Mouse (Mus musculus) thymus, postnatal 10 days (tissue): ENCODE measurements around the gene Asb5.
"Not testable (repeated sequence)": the region's sequence is repeated elsewhere in the genome, so short reads cannot be mapped to it uniquely, and the experiment has no call there.

Source experiments
- DNase-seq, 2 experiments: peaks; one replicate each; pipeline ENCODE4 v3.0.0; 2021; ENCODE audit warnings: low spot score in 2 of 2

Gene Asb5

DNA sequence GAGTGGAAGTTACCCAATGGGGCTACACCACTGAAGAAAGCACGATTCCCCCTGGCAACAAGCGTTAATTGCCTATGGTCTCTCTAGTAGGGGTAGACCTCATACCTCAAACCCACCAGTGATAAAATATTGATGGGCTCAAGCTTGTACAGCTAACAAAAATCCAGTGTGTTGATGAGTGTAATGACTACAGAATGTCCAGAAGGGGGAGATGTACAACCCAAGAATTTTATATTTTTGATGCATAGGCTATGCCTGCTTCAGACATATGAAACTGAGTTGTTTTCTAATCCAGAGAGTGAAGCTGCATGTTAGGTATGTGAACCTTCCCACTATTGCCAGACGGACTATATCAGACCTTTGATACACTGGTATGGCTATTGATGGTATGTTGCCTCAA lies 7.9 kb downstream of the Asb5 start:
- no peak for DNase-seq

- no peak for DNase-seq
These were observed 12.0 kb downstream of the Asb5 start for GRCm38 (mm10) chr8:54541331-54541730.

DNA sequence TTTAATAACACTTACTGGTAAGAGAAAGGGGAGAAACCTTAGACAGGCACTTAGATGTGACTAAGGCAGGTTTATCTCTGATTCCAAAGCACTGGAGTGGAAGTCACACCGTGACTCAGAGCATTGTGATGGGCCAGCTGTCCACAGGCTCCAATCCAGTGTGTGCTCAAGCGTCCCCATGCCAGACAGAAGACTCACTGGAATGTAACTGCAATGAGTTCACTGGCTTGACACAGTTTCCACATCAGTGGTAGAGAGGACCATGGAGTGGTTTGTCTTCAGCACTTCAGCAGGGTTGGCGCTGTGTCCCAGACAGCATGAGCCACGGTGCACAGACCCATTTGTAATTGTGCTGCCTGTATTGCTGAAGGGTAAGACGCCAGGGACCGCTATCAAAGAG lies 19.0 kb downstream of the Asb5 start:
- DNase-seq = no peak

GRCm38 (mm10) chr8:54550026-54550574 lies 20.7 kb downstream of the Asb5 start:
- no peak for DNase-seq

DNA sequence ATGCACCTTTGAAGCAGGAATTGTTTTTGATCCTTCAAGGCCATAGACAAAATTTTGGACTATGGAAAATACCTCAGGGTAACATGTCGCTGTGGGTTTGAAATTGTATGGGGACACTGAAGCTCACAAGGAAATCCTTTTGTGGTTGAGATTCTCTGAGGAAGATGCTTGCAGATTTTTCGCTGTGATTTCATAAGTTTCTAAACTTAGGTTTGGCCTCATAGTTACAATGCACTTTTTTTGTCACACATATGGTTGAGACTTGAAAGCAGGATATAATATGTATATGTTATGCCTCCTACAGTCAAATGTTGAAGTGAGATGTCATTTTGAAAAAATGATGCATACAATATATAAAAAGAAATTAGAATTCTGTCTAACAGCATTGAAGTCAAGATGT lies 25.5 kb downstream of the Asb5 start:
- DNase-seq = no peak

GRCm38 (mm10) chr8:54562137-54562536 lies 32.8 kb downstream of the Asb5 start:
- no peak for DNase-seq

DNA sequence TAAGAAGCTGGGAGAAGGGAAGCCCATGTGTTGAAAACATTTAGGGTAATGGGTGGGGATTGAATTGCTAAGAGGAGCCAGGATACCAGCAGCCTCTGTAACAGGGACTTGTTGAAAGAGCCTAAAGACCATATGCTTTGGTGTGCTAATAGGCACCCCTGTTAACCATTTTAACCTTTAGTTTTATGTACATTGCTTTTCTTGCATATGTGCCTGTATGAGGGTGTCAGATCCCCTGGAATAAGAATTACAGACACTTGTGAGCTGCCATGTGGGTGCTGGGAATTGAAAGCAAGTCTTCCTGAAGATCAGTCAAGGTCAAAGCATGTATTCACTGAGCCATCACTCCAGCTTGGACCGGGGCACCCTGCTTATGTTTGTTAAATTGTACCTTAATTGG lies 35.8 kb downstream of the Asb5 start:
- no peak for DNase-seq

DNA sequence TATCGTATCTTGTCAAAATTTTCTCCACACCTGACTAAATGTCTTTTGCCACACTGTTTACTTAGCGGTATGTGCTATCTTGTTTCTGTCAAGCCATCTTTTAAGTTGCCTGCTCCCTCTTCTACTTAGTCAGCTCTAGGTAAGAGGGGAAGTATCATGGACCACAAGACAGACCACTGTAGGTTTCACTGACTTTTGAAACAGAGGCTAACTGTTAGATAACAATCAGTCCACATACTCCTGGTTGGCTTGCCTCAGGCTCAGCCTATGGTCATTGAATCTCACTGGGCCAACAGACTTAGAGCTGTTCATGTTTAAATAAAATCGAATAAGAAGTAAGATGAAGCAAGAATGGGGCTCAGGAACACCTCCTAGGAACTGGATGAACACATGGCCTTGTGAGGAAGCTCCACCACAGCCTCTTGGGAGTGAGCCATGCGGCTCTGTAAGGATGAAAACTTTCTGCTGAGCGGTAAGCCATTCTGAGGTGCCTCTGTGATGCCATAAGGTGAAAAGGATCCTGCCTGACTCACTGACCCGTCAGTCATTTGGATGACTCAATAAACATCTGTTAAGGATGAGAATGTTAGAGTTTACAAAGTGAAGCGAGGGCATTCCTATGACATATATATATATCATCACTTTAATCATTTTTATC lies 36.4 kb downstream of the Asb5 start:
- DNase-seq = no peak

- no peak for DNase-seq
These were observed 37.8 kb downstream of the Asb5 start for GRCm38 (mm10) chr8:54567168-54567567.

DNA sequence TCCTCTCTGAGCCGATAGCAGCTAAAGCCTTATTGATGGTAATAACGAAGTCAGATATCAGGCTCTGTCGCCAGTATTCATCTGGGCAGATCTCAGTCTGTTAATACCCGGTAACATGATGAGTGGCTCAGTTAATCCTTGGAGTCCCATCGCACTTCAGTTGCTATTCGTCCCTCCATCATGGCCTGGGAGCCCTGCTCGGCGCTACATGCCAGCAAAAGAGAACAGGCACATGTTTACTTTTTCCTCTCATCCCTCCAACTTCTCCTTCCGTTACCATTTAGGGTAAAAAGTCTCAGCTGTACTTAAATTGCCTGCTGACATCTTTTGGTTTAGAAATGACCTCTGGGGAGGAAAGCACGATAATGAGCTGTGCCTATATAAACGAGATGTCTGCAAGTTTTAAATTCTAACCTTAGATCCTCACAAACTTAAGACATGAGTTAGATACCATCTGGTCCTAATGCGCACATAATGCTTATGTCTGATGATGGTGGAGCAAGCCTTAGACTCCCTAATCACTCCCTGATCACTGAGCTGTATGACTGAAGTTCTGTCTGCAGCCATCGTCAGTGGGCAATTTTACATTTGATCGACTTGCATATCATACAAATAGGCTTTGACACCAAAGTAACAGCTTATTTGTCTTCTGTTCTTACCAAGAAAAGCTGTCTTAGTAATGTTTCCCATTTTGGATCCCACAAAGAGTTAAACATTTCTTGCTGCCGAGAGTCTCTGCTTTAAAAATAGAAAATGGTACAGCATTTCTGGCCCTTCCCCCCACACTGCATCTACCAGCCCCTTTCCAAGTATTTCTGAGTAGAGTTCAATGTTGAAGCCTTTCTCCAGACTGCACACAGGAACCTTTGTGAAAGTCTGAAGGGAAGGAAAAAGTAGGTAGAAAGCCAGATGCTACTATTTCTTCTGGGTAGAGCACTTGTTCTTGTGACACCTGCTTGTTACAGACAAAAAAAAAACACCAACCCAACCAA lies 41.5 kb downstream of the Asb5 start:
- no peak for DNase-seq

DNA sequence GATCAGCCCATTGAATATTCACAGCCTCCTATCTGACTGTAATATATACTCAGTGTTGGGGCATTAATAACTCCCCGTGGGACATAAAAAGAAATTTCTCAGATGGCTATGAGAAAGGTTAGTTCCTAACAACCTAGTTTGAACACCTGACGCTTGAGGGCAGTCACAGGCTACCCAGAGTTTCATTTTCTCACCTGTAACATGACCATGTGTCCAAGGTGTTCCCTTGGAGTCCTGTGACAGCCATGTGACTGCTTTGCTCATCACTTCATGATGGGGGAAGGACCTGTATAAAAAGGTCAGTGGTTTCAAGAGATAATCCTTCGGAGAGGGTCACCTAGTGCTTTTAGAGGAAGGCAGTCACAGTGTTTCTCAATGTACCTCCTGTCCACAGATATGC lies 52.1 kb downstream of the Asb5 start:
- DNase-seq = no peak

DNA sequence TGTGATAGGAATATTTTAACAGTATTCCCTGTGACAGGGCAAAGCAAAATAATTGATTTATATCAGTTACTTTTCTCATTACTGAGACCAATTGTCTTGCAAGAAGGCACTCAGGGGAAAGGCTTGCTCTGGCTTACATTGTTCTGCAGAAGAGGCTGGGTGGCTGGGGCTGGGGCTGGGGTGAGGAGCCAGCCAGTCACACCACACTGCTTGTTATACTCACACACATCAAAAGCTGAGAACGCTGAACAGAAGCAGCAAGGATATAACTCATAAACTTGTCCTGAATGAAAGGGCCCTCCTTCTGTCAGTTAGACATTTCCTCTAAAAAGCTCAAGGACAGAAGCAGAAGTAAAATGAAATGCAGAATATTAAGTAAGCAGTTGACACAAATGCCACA lies 53.5 kb downstream of the Asb5 start:
- DNase-seq = no peak

- no peak for DNase-seq
These were observed 65.3 kb downstream of the Asb5 start for GRCm38 (mm10) chr8:54594634-54595033.

GRCm38 (mm10) chr8:54596051-54596450 lies 66.7 kb downstream of the Asb5 start:
- DNase-seq = no peak

DNA sequence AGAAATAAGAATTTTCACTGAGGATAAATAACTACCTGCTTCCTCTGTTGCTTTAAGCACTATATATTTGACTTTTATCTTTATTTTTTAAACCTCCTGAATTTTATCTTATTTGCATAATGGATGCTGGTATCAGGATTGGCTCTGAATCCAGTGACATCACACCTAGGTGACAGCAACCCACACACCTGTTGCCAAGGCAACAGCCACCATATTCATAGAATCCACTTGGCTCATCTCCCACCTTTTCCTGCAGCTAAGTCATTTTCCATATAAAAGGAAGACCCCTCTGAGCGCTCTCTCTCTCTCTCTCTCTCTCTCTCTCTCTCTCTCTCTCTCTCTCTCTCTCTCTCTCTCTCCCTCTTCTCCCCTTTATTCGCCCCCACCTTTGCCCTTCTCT lies 67.6 kb downstream of the Asb5 start:
- DNase-seq = no peak

DNA sequence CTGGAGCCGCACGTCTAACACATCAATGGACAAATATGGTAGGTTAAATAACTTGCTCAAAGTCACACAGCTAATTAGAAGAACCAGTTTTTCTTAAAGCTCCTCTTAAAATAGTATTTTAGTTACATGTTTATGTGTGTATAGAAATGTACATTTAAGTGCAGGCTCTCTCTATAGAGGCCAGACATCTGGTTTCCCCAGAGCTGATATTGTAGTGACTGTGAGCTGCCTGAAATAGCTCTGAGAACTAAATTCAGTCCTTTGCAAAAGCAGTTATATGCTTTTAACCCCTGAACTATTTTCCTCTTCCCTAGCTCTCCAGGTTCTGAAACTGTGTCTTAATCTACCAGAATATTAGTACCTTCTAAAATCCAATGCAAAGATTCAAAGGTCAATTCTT lies 68.0 kb downstream of the Asb5 start:
- DNase-seq = no peak

GRCm38 (mm10) chr8:54600671-54601251 lies 71.4 kb downstream of the Asb5 start, which contains the start of gene Spata4:
TSS of gene Spata4 (plus strand) at chr8:54600781.
- DNase-seq = no peak

- DNase-seq = no peak
These were observed 74.1 kb downstream of the Asb5 start for GRCm38 (mm10) chr8:54603440-54603839.

GRCm38 (mm10) chr8:54609336-54609735 lies 80.0 kb downstream of the Asb5 start:
- no peak for DNase-seq

DNA sequence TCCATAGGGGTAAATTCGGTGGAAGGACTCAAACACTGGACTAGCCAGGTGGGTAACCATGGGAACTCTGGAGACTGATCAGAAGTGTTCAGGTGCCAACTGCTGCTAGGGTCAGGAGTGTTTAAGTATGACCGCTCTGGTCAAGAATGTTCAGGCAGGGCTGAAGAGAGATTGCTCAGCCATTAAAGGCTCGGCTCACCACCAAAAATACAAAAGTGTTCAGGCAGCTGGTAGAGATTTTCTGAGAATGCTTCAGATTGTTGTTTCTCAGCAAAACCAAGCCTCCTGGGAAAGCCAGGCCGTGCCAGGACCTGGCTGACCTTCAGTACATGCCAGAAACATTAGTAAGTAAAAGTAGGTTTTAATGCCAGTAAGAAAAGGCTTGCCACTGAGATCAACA lies 80.9 kb downstream of the Asb5 start:
- no peak for DNase-seq

DNA sequence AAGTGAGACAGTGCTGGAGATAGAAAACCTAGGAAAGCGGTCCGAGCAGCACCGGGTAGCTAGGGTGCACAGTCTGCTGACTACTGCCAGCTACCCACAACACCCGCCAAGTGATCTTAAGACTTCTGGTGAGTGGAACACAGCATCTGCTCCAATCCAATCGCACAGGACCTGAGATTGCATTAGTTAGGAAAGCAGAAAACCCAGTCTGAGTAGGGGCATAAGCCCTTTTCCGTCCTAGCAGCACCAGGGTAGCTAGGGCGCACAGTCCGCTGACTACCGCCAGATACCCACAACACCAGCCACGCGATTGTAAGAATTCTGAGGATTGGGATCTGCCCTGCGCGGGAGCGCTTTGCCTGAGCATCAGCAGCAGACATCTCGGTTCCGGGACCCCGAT lies 87.3 kb downstream of the Asb5 start:
- not testable (repeated sequence) for DNase-seq
